Mouse (Mus musculus): ENCODE measurements around the gene Slc4a10. TPM values are rescaled to one million over a fixed set of nuclear protein-coding genes. Genes with fewer than 3 reads are reported as not detected.
"Not testable (repeated sequence)": the region's sequence is repeated elsewhere in the genome, so short reads cannot be mapped to it uniquely, and the experiment has no call there.

Slc4a10 gene
- polyA plus RNA-seq (2012) = 0.05 TPM in 1 of 2 replicates, not detected in the other

- Histone ChIP-seq H3K36me3 (ENCODE audit: control insufficient read depth) (no peaks in the 10 kb centered on the region), H3K4me1 (ENCODE audit: control insufficient read depth) (no peaks in the 10 kb centered on the region), H3K27me3 (ENCODE audit: control insufficient read depth) (peaks cover 23% of the 10 kb centered on the region), H3K4me3 (replicated peaks) (no peak within 1 kb of the TSS), H3K9me3 (ENCODE audit: control insufficient read depth, low read length) (no peaks in the 10 kb centered on the region)
- no peak for TF ChIP-seq TAL1 (IDR thresholded peaks at IDR 0.05; ENCODE audit: low read length)
- TF ChIP-seq GATA1 (IDR thresholded peaks at IDR 0.05; ENCODE audit: low read length) = no peak
These were observed at the start of gene Slc4a10 for GRCm38 (mm10) chr2:62046421-62046845. Gene Slc4a10 (plus strand): TSS chr2:62046462.

GRCm38 (mm10) chr2:62001251-62001650, 45.0 kb upstream of the Slc4a10 start:
- H3K27me3 ChIP-seq (ENCODE audit: control insufficient read depth); H3K36me3 ChIP-seq (ENCODE audit: control insufficient read depth); H3K9me3 ChIP-seq (ENCODE audit: control insufficient read depth, low read length); H3K4me1 ChIP-seq (ENCODE audit: control insufficient read depth); H3K4me3 ChIP-seq (replicated peaks): not testable (repeated sequence)

- H3K4me1 ChIP-seq (ENCODE audit: control insufficient read depth) = no peaks in the 10 kb centered on the region
- no peak overlapping the region for H3K4me3 ChIP-seq (replicated peaks)
- no peaks in the 10 kb centered on the region for H3K36me3 ChIP-seq (ENCODE audit: control insufficient read depth)
- no peaks in the 10 kb centered on the region for H3K27me3 ChIP-seq (ENCODE audit: control insufficient read depth)
- TF ChIP-seq TAL1 (IDR thresholded peaks at IDR 0.05; ENCODE audit: low read length) (no peak), GATA1 (IDR thresholded peaks at IDR 0.05; ENCODE audit: low read length) (no peak)
- no peaks in the 10 kb centered on the region for H3K9me3 ChIP-seq (ENCODE audit: control insufficient read depth, low read length)
These were observed 28.1 kb upstream of the Slc4a10 start for GRCm38 (mm10) chr2:62018209-62018608.

GRCm38 (mm10) chr2:62046861-62047503, 720 bp downstream of the Slc4a10 start:
- Histone ChIP-seq H3K4me3 (replicated peaks) (no peak overlapping the region), H3K9me3 (ENCODE audit: control insufficient read depth, low read length) (no peaks in the 10 kb centered on the region), H3K4me1 (ENCODE audit: control insufficient read depth) (no peaks in the 10 kb centered on the region), H3K36me3 (ENCODE audit: control insufficient read depth) (no peaks in the 10 kb centered on the region), H3K27me3 (ENCODE audit: control insufficient read depth) (peaks cover 23% of the 10 kb centered on the region)
- TF ChIP-seq TAL1 (IDR thresholded peaks at IDR 0.05; ENCODE audit: low read length) (no peak), GATA1 (IDR thresholded peaks at IDR 0.05; ENCODE audit: low read length) (no peak)

- Histone ChIP-seq H3K36me3 (ENCODE audit: control insufficient read depth) (no peaks in the 10 kb centered on the region), H3K9me3 (ENCODE audit: control insufficient read depth, low read length) (no peaks in the 10 kb centered on the region), H3K4me1 (ENCODE audit: control insufficient read depth) (no peaks in the 10 kb centered on the region), H3K4me3 (replicated peaks) (no peak overlapping the region), H3K27me3 (ENCODE audit: control insufficient read depth) (peaks cover 23% of the 10 kb centered on the region)
- TF ChIP-seq GATA1 (IDR thresholded peaks at IDR 0.05; ENCODE audit: low read length) (no peak), TAL1 (IDR thresholded peaks at IDR 0.05; ENCODE audit: low read length) (no peak)
These were observed 1.3 kb downstream of the Slc4a10 start for GRCm38 (mm10) chr2:62047504-62048005.

- H3K4me3 ChIP-seq (replicated peaks) = no peak overlapping the region
- peaks cover 23% of the 10 kb centered on the region for H3K27me3 ChIP-seq (ENCODE audit: control insufficient read depth)
- no peak for TF ChIP-seq GATA1 (IDR thresholded peaks at IDR 0.05; ENCODE audit: low read length)
- TF ChIP-seq TAL1 (IDR thresholded peaks at IDR 0.05; ENCODE audit: low read length) = no peak
- no peaks in the 10 kb centered on the region for H3K36me3 ChIP-seq (ENCODE audit: control insufficient read depth)
- no peaks in the 10 kb centered on the region for H3K9me3 ChIP-seq (ENCODE audit: control insufficient read depth, low read length)
- no peaks in the 10 kb centered on the region for H3K4me1 ChIP-seq (ENCODE audit: control insufficient read depth)
These were observed 1.9 kb downstream of the Slc4a10 start for GRCm38 (mm10) chr2:62048116-62048515.

GRCm38 (mm10) chr2:62076512-62076911, 30.2 kb downstream of the Slc4a10 start:
- no peak for TF ChIP-seq GATA1 (IDR thresholded peaks at IDR 0.05; ENCODE audit: low read length)
- TF ChIP-seq TAL1 (IDR thresholded peaks at IDR 0.05; ENCODE audit: low read length) = no peak

GRCm38 (mm10) chr2:62087566-62087965, 41.3 kb downstream of the Slc4a10 start:
- no peak overlapping the region for H3K4me3 ChIP-seq (replicated peaks)
- H3K36me3 ChIP-seq (ENCODE audit: control insufficient read depth) = no peaks in the 10 kb centered on the region
- TF ChIP-seq TAL1 (IDR thresholded peaks at IDR 0.05; ENCODE audit: low read length) = no peak
- TF ChIP-seq GATA1 (IDR thresholded peaks at IDR 0.05; ENCODE audit: low read length) = no peak
- no peaks in the 10 kb centered on the region for H3K9me3 ChIP-seq (ENCODE audit: control insufficient read depth, low read length)
- no peaks in the 10 kb centered on the region for H3K27me3 ChIP-seq (ENCODE audit: control insufficient read depth)
- H3K4me1 ChIP-seq (ENCODE audit: control insufficient read depth) = no peaks in the 10 kb centered on the region

More at GRCm38 (mm10) chr2:62076512-62076911, 30.2 kb downstream of the Slc4a10 start:
- H3K9me3 ChIP-seq (ENCODE audit: control insufficient read depth, low read length) = no peaks in the 10 kb centered on the region
- no peaks in the 10 kb centered on the region for H3K27me3 ChIP-seq (ENCODE audit: control insufficient read depth)
- H3K4me3 ChIP-seq (replicated peaks) = no peak overlapping the region
- no peaks in the 10 kb centered on the region for H3K4me1 ChIP-seq (ENCODE audit: control insufficient read depth)
- H3K36me3 ChIP-seq (ENCODE audit: control insufficient read depth) = no peaks in the 10 kb centered on the region

- H3K27me3 ChIP-seq (ENCODE audit: control insufficient read depth) = no peaks in the 10 kb centered on the region
- H3K36me3 ChIP-seq (ENCODE audit: control insufficient read depth) = no peaks in the 10 kb centered on the region
- H3K9me3 ChIP-seq (ENCODE audit: control insufficient read depth, low read length) = no peaks in the 10 kb centered on the region
- H3K4me3 ChIP-seq (replicated peaks) = no peak overlapping the region
- H3K4me1 ChIP-seq (ENCODE audit: control insufficient read depth) = no peaks in the 10 kb centered on the region
- no peak for TF ChIP-seq TAL1 (IDR thresholded peaks at IDR 0.05; ENCODE audit: low read length)
- no peak for TF ChIP-seq GATA1 (IDR thresholded peaks at IDR 0.05; ENCODE audit: low read length)
These were observed 42.5 kb downstream of the Slc4a10 start for GRCm38 (mm10) chr2:62088715-62089114.

- Histone ChIP-seq H3K27me3 (ENCODE audit: control insufficient read depth) (no peaks in the 10 kb centered on the region), H3K4me3 (replicated peaks) (no peak overlapping the region), H3K4me1 (ENCODE audit: control insufficient read depth) (no peaks in the 10 kb centered on the region), H3K36me3 (ENCODE audit: control insufficient read depth) (no peaks in the 10 kb centered on the region), H3K9me3 (ENCODE audit: control insufficient read depth, low read length) (no peaks in the 10 kb centered on the region)
- TF ChIP-seq TAL1 (IDR thresholded peaks at IDR 0.05; ENCODE audit: low read length) = no peak
- no peak for TF ChIP-seq GATA1 (IDR thresholded peaks at IDR 0.05; ENCODE audit: low read length)
These were observed 42.9 kb downstream of the Slc4a10 start for GRCm38 (mm10) chr2:62089208-62089607.
